Mouse (Mus musculus): Measurements from ENCODE around the gene Dcakd.
"Not testable (repeated sequence)": the region's sequence is repeated elsewhere in the genome, so short reads cannot be mapped to it uniquely, and the experiment has no call there.

Gene Dcakd

DNA sequence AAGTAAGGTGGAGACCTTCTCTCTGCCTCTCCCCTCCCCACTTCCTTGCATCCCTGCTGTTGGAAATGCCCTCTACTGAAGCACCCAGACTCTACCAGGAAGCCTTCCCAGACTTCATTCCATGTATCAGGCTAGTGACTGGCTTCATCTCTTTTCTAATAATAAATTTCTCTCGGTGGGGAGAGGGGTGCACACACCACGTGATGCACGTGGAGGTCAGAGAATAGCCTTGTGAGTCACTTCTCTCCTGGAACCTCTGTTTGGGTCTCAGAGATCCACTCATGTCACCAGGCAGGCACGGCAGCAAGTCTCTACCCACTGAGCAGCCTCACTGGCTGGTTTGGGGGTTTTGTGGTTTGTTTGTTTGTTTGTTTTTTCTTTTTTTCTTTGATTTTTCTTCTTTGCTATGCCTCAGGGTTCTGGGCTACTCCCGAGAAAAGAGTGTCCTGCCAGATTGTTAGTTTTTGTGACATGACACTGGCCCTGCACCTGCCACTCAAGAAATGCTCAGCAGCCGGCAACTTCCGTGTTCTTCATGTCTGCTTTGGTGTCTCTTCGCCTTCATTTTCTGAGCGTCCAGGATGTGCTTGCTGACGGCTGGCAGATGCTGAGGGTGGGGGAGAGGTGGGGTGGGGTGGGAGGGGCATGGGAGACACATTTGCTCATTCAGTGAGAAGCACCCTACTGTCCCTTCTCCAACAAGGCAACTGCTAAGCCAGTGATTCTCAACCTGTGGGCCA lies 46.8 kb downstream of the Dcakd start:
- no peak for DNase-seq (ENCODE audit: low read depth, low spot score)

DNA sequence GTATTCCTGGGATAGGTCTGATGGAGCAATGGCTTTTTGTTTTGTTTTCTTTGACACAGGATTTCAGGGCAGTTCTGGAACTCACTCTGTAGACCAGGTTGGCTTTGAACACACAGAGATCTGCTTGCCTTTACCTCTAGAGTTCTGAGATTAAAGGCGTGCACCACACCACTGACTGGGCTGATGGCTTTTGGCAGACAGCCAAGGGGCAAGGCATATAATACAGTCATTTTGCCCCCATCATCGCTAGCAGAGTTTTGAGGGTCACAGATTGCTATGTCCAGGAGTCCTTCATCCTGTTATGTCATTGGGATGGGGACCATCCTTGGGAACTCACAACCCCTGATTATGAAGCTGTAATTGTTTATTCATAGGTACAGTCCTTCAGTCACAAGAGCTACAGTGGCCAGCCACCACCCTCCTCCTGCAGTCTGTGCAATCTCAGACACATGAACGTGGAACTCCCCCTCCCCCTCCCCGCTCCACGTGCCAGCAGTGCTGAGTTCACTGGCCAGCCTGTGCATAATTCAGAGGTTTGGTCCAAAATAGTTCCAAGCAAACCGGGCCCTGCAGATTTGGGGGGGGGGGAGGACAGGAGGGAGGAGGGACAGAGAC lies 50.0 kb downstream of the Dcakd start:
- DNase-seq (ENCODE audit: low read depth, low spot score) = no peak

DNA sequence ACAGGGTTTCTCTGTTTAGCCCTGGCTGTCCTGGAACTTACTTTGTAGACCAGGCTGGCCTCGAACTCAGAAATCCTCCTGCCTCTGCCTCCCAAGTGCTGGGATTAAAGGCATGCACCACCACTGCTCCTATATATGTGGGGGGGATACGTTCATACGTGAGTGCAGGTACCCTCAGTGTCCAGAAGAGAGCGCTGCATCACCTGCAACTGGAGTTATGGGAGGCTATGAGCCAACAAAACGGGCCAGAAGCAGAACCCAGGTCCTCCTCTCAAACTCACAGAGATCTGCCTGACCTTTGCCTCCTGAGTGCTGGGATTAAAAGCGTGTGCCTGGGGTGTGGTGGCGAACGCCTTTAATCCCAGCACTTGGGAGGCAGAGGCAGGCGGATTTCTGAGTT lies 52.2 kb downstream of the Dcakd start:
- DNase-seq (ENCODE audit: low read depth, low spot score) = not testable (repeated sequence)

GRCm38 (mm10) chr11:102972326-102972725 lies 55.8 kb downstream of the Dcakd start:
- no peak for DNase-seq (ENCODE audit: low read depth, low spot score)

GRCm38 (mm10) chr11:102971604-102972003 lies 56.5 kb downstream of the Dcakd start:
- no peak for DNase-seq (ENCODE audit: low read depth, low spot score)

GRCm38 (mm10) chr11:102964547-102965091 lies 63.5 kb downstream of the Dcakd start:
- no peak for DNase-seq (ENCODE audit: low read depth, low spot score)

GRCm38 (mm10) chr11:102963855-102964546 lies 64.1 kb downstream of the Dcakd start:
- peak; percentile 47 for DNase-seq (ENCODE audit: low read depth, low spot score)

DNA sequence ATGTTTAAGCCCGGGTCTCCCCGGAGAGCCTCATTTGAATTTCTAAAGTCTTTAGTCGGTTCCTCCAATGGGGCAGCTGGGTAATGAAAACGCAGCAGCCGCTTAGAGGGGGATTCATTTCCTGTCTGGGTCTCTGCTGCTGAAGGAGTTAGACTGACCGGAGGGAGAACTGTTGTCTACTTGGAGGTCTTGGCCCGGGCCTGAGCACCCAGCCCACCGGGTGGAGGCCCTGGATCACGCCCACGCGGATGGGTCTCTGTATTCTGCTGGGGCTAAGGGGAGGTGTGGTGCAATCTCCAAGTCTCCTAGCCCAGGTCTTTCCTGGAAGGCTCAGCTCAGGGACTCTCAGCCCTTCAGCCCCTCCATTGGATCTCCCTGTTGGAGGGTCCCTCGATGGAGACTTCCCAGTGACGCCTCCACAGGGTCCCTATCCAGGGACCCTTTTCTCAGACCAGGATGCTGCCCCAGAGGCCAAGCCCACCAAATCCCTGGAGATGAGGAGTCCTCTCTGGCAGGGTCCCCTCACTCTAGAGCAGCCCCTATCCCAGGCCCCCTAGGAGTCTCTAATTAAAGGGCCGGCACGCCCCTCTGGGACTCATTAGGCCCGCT lies 64.8 kb downstream of the Dcakd start:
- no peak for DNase-seq (ENCODE audit: low read depth, low spot score)

DNA sequence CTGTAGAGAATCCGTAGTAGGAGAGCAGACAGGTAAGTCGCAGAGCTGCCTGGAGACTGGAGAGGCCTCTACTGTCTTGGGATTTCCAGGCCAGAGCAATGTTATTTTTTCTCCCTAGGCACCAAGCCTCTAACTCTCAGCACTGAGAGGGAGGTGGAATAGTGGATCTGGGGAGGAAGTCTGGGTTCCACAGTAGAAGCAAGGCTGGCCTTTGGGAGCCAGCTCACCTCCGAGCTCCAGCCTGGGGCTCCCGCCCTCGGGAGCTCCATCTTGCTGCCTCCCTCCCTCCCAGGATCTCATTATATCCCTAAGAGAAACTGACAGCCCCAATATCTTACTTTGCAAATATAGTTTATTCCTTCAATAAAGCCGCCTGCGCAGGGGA lies 65.3 kb downstream of the Dcakd start:
- no peak for DNase-seq (ENCODE audit: low read depth, low spot score)

DNA sequence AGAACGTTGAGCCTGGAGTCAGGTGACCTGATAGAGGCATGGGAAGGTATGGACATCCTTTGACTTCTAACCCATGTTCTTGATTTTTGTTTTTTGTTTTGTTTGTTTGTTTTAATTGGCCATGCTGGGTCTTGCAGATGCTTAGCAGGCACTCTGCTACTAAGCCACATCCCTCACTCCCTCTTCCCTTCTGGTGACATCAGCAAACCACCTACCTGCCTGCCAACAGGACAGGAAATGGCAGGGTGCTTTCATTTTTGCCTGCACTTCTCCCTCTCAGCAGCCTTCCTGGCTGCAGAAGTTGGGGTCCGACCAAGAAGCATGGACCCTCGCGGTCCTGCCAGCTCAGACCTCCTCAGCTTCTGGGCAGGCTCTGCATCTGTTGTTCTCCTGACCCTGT lies 67.1 kb downstream of the Dcakd start:
- no peak for DNase-seq (ENCODE audit: low read depth, low spot score)

GRCm38 (mm10) chr11:102958870-102959269 lies 69.3 kb downstream of the Dcakd start:
- no peak for DNase-seq (ENCODE audit: low read depth, low spot score)

- DNase-seq (ENCODE audit: low read depth, low spot score) = no peak
These were observed 69.7 kb downstream of the Dcakd start for GRCm38 (mm10) chr11:102958431-102958830.

DNA sequence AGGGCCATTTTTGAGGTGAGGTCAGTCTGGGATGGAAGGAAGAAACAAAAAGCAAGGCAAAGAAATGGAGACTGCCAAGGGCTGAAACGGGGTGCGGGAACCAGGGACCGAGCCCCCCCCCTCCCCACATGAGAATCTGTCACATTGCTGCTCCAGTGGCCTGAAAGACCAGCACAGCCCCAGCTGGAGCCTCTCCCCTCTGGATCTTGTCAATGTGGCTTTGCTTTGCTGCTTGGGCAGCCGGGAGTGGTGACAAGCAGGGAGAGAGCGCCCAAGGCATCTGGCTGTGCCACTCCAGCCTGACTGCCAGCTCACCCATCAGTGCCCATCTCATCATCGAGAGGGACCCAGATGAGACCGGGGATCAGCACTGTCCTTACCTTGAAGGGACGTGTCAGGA lies 70.4 kb downstream of the Dcakd start:
- no peak for DNase-seq (ENCODE audit: low read depth, low spot score)

- no peak for DNase-seq (ENCODE audit: low read depth, low spot score)
These were observed 71.0 kb downstream of the Dcakd start for GRCm38 (mm10) chr11:102956962-102957614.

DNA sequence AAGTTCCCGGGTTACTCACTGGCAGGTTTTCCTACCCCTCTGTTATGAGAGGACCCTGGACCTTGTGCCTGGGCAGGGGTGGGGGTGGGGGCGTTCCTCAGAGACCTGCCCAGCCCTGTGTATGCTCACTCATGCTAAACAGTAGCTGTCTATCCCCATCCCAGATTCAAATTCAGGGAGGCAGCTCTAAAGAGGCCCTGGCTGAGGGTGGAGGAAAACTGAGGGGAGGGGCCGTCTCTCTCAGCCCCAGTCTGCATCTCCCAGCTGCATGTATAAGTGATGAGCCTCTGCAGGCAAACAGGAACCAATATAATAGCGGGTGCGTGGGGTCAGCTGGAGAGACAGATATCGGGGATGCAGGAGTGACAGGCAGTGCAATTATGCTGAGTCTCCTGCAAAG lies 75.2 kb downstream of the Dcakd start:
- no peak for DNase-seq (ENCODE audit: low read depth, low spot score)

DNA sequence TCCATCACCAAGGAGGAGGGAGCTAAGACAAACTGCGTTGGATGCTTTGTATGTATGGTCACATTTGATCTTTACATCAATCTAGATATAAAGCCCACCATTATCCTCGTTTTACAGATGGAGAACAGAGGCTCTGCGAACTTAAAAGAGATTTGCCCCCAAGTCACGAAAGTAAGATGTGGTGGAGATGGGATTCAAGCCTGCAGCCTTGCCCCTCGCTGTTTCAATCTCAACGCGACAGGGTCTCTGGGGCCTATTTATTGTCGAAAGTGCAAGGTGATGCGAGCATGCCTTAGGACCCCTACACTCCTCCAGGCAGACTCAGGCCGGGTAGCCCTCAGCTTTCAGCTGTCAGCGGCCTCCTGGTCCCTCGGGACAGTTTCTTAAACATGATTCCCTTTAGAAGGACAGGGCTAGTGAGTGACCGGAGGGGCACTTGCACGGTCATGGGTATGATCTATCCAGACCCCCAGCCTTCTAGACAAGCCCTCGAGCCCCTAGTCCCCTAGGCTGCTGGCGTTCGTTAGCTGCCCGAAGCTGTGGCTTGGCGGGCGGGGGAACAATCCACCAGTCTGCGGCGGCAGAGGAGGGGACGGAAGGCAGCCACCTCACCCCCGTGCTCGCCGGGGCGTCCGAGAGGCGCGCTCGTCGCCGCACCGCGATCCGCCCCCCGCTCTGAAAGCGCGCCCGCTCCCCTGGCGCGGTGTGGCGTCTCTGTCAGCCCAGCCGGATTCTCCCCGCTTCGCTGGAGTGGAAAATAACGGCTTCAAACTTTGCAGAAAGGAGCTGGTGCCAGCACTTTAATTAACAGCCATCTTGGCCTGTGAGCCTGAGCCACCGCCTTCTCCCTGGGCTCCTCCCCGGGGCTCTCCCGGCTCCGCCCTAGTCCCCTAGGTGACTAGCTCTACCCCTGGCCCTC lies 79.8 kb downstream of the Dcakd start:
- DNase-seq (ENCODE audit: low read depth, low spot score) = no peak

GRCm38 (mm10) chr11:102946992-102947343 lies 81.2 kb downstream of the Dcakd start:
- DNase-seq (ENCODE audit: low read depth, low spot score) = no peak

GRCm38 (mm10) chr11:102946265-102946991 lies 81.7 kb downstream of the Dcakd start, which contains the start of gene C1ql1:
Gene C1ql1 (minus strand): TSS chr11:102946688.
- peak; percentile 92 for DNase-seq (ENCODE audit: low read depth, low spot score)

DNA sequence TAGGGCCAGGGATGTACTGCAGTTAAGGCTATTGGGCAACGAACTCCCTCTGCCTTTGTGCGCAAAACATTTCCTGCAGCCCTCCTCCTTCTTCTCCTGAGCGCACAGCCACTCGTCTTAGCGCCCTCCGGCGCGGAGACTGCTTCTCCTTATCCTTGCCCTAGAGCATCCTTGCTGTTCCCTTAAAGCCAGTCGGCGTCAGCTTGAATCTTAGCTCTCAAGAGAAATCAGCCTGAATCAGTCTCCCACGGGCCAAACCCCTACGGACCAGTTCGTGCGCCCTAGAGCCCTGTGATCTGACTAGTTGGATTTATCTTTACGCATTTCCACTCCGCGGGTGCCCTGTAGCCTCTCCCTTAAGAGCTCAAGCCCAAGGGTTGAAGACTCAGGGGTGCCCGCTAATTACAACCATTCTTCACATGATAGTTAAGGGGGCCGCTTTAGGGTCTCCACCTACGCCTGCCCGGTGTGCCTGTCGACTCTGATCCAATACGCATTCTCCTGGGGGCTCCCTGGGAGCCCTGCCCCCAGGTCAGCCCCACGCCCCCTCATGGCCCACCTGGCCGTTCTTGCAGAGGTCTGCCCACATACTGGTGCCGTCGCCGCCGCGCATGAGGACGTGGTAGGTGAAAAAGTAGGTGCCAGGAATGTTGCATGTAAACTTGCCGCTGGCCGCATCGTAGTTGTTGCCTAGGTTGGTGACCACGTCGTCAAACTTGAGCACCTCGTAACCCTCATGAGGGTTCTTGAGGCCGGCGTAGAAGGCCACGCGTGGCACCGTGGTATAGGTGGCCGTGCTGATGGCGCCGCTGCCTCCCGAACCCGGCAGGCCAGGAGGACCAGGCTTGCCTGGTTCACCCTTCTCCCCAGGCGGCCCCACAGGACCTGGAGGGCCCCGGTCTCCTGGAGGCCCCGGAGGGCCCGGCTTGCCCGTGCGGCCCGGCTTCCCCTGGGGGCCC lies 82.5 kb downstream of the Dcakd start:
- DNase-seq (ENCODE audit: low read depth, low spot score) = no peak

Measured in mesoderm, embryonic 11.5 days (tissue).